Mouse (Mus musculus): ENCODE measurements around the gene Eif3g. TPM values are rescaled to one million over a fixed set of nuclear protein-coding genes. Genes with fewer than 3 reads are reported as not detected.

The Eif3g gene
- polyA plus RNA-seq, 1 experiment from 2014 or later: 321 TPM

GRCm38 (mm10) chr9:20895382-20895781 lies 3.0 kb downstream of the Eif3g start:
- no peak overlapping the region for H3K4me3 ChIP-seq
- no peak overlapping the region for H3K27ac ChIP-seq (replicated peaks)
- no peaks in the 10 kb centered on the region for H3K9me3 ChIP-seq
- no peak for ATAC-seq (ENCODE audit: low FRiP score, low read depth)
- peaks cover 65% of the 10 kb centered on the region for H3K36me3 ChIP-seq
- no peaks in the 10 kb centered on the region for H3K27me3 ChIP-seq
- 97% methylated on average over 9 of the region's 9 CpGs for WGBS
- peaks cover 14% of the 10 kb centered on the region for H3K4me1 ChIP-seq
- H3K4me2 ChIP-seq (replicated peaks): no peak overlapping the region
- H3K9ac ChIP-seq (replicated peaks): no peak overlapping the region

- H3K36me3 ChIP-seq: peaks cover 73% of the 10 kb centered on the region
- no peak overlapping the region for H3K4me3 ChIP-seq
- no peak for ATAC-seq (ENCODE audit: low FRiP score, low read depth)
- H3K27ac ChIP-seq (replicated peaks): no peak overlapping the region
- no peaks in the 10 kb centered on the region for H3K9me3 ChIP-seq
- no peak overlapping the region for H3K9ac ChIP-seq (replicated peaks)
- WGBS: 92% methylated on average over 15 of the region's 15 CpGs
- H3K4me2 ChIP-seq (replicated peaks): no peak overlapping the region
- H3K27me3 ChIP-seq: no peaks in the 10 kb centered on the region
- H3K4me1 ChIP-seq: peaks cover 16% of the 10 kb centered on the region
Observed at GRCm38 (mm10) chr9:20894629-20895028, 3.8 kb downstream of the Eif3g start.

GRCm38 (mm10) chr9:20893590-20894343 lies 4.7 kb downstream of the Eif3g start:
- Histone ChIP-seq H3K9ac (replicated peaks) (no peak overlapping the region), H3K4me1 (peaks cover 22% of the 10 kb centered on the region), H3K4me2 (replicated peaks) (no peak overlapping the region), H3K4me3 (no peak overlapping the region), H3K36me3 (peaks cover 77% of the 10 kb centered on the region), H3K27me3 (no peaks in the 10 kb centered on the region), H3K9me3 (no peaks in the 10 kb centered on the region), H3K27ac (replicated peaks) (no peak overlapping the region)
- WGBS: 89% methylated on average over 13 of the region's 13 CpGs
- ATAC-seq (ENCODE audit: low FRiP score, low read depth): no peak

GRCm38 (mm10) chr9:20893069-20893468 lies 5.4 kb downstream of the Eif3g start:
- WGBS: 64% methylated on average over 5 of the region's 5 CpGs
- ATAC-seq (ENCODE audit: low FRiP score, low read depth): no peak
- Histone ChIP-seq H3K4me3 (no peak overlapping the region), H3K9ac (replicated peaks) (no peak overlapping the region), H3K27ac (replicated peaks) (no peak overlapping the region), H3K36me3 (peaks cover 77% of the 10 kb centered on the region), H3K9me3 (no peaks in the 10 kb centered on the region), H3K27me3 (no peaks in the 10 kb centered on the region), H3K4me2 (replicated peaks) (no peak overlapping the region), H3K4me1 (peaks cover 26% of the 10 kb centered on the region)

GRCm38 (mm10) chr9:20892104-20892653 lies 6.2 kb downstream of the Eif3g start:
- no peak overlapping the region; the same call in 1 of the 2 replicates for H3K27ac ChIP-seq (replicated peaks)
- H3K4me1 ChIP-seq: peaks cover 17% of the 10 kb centered on the region
- no peak for ATAC-seq (ENCODE audit: low FRiP score, low read depth)
- no peaks in the 10 kb centered on the region for H3K9me3 ChIP-seq
- H3K27me3 ChIP-seq: no peaks in the 10 kb centered on the region
- no peak overlapping the region for H3K4me3 ChIP-seq
- peaks cover 77% of the 10 kb centered on the region for H3K36me3 ChIP-seq
- 76% methylated on average over 5 of the region's 5 CpGs for WGBS
- no peak overlapping the region for H3K4me2 ChIP-seq (replicated peaks)
- H3K9ac ChIP-seq (replicated peaks): no peak overlapping the region

- Histone ChIP-seq H3K27ac (replicated peaks) (no peak overlapping the region), H3K9me3 (no peaks in the 10 kb centered on the region), H3K27me3 (no peaks in the 10 kb centered on the region), H3K9ac (replicated peaks) (no peak overlapping the region), H3K4me3 (no peak overlapping the region), H3K4me2 (replicated peaks) (no peak overlapping the region), H3K36me3 (peaks cover 72% of the 10 kb centered on the region), H3K4me1 (peaks cover 12% of the 10 kb centered on the region)
- ATAC-seq (ENCODE audit: low FRiP score, low read depth): no peak
- 88% methylated on average over 26 of the region's 26 CpGs for WGBS
Observed at GRCm38 (mm10) chr9:20891339-20892103, 6.9 kb downstream of the Eif3g start.

- Histone ChIP-seq H3K27me3 (no peaks in the 10 kb centered on the region), H3K4me1 (peaks cover 12% of the 10 kb centered on the region), H3K27ac (replicated peaks) (no peak overlapping the region), H3K36me3 (peaks cover 62% of the 10 kb centered on the region), H3K4me2 (replicated peaks) (no peak overlapping the region), H3K4me3 (no peak overlapping the region), H3K9ac (replicated peaks) (no peak overlapping the region), H3K9me3 (no peaks in the 10 kb centered on the region)
- WGBS: 91% methylated on average over 5 of the region's 5 CpGs
- ATAC-seq (ENCODE audit: low FRiP score, low read depth): no peak
Observed at GRCm38 (mm10) chr9:20890411-20890810, 8.0 kb downstream of the Eif3g start.

GRCm38 (mm10) chr9:20889185-20890141 lies 9.0 kb downstream of the Eif3g start:
- Histone ChIP-seq H3K9me3 (no peaks in the 10 kb centered on the region), H3K27ac (replicated peaks) (no peak overlapping the region), H3K9ac (replicated peaks) (no peak overlapping the region), H3K4me2 (replicated peaks) (peak overlapping the region; percentile 73), H3K36me3 (peaks cover 53% of the 10 kb centered on the region), H3K4me3 (peak overlapping the region; percentile 14; the same call in 1 of the 2 replicates), H3K27me3 (no peaks in the 10 kb centered on the region), H3K4me1 (peaks cover 12% of the 10 kb centered on the region)
- 87% methylated on average over 29 of the region's 29 CpGs for WGBS
- ATAC-seq (ENCODE audit: low FRiP score, low read depth): no peak

GRCm38 (mm10) chr9:20888386-20888765 lies 10.0 kb downstream of the Eif3g start:
- ATAC-seq (ENCODE audit: low FRiP score, low read depth): no peak
- peak overlapping the region; percentile 91 for H3K27ac ChIP-seq (replicated peaks)

GRCm38 (mm10) chr9:20887704-20888385 lies 10.6 kb downstream of the Eif3g start, which contains the start of gene Ppan:
Ppan (plus strand) TSS chr9:20888175.
- Histone ChIP-seq H3K36me3 (peaks cover 36% of the 10 kb centered on the region), H3K27me3 (no peaks in the 10 kb centered on the region), H3K9ac (replicated peaks) (peak within 1 kb of the TSS; percentile 85), H3K4me2 (replicated peaks) (peak within 1 kb of the TSS; percentile 73), H3K4me3 (peak within 1 kb of the TSS; percentile 74), H3K27ac (replicated peaks) (peak within 1 kb of the TSS; percentile 91), H3K9me3 (no peaks in the 10 kb centered on the region), H3K4me1 (peaks cover 12% of the 10 kb centered on the region)
- under 1% methylated on average over 40 of the region's 43 CpGs for WGBS
- peak; percentile 98 for ATAC-seq (ENCODE audit: low FRiP score, low read depth)

More at GRCm38 (mm10) chr9:20888386-20888765, 10.0 kb downstream of the Eif3g start:
- H3K27me3 ChIP-seq: no peaks in the 10 kb centered on the region
- peaks cover 12% of the 10 kb centered on the region for H3K4me1 ChIP-seq
- H3K9me3 ChIP-seq: no peaks in the 10 kb centered on the region
- H3K4me2 ChIP-seq (replicated peaks): peak overlapping the region; percentile 73
- peaks cover 42% of the 10 kb centered on the region for H3K36me3 ChIP-seq
- H3K4me3 ChIP-seq: peak overlapping the region; percentile 74
- under 1% methylated on average over 28 of the region's 30 CpGs for WGBS
- H3K9ac ChIP-seq (replicated peaks): peak overlapping the region; percentile 85

- peak overlapping the region; percentile 73; the same call in 1 of the 2 replicates for H3K4me2 ChIP-seq (replicated peaks)
- H3K27ac ChIP-seq (replicated peaks): no peak overlapping the region
- no peak overlapping the region for H3K4me3 ChIP-seq
- no peaks in the 10 kb centered on the region for H3K9me3 ChIP-seq
- ATAC-seq (ENCODE audit: low FRiP score, low read depth): no peak
- H3K36me3 ChIP-seq: peaks cover 30% of the 10 kb centered on the region
- WGBS: 87% methylated on average over 6 of the region's 6 CpGs
- H3K4me1 ChIP-seq: peaks cover 12% of the 10 kb centered on the region
- no peaks in the 10 kb centered on the region for H3K27me3 ChIP-seq
- no peak overlapping the region for H3K9ac ChIP-seq (replicated peaks)
Observed at GRCm38 (mm10) chr9:20887191-20887590, 11.2 kb downstream of the Eif3g start.

Data from midbrain, embryonic 12.5 days (tissue).